ENCODE assay signal across 8 mouse cellular contexts in the genomic region with DNA sequence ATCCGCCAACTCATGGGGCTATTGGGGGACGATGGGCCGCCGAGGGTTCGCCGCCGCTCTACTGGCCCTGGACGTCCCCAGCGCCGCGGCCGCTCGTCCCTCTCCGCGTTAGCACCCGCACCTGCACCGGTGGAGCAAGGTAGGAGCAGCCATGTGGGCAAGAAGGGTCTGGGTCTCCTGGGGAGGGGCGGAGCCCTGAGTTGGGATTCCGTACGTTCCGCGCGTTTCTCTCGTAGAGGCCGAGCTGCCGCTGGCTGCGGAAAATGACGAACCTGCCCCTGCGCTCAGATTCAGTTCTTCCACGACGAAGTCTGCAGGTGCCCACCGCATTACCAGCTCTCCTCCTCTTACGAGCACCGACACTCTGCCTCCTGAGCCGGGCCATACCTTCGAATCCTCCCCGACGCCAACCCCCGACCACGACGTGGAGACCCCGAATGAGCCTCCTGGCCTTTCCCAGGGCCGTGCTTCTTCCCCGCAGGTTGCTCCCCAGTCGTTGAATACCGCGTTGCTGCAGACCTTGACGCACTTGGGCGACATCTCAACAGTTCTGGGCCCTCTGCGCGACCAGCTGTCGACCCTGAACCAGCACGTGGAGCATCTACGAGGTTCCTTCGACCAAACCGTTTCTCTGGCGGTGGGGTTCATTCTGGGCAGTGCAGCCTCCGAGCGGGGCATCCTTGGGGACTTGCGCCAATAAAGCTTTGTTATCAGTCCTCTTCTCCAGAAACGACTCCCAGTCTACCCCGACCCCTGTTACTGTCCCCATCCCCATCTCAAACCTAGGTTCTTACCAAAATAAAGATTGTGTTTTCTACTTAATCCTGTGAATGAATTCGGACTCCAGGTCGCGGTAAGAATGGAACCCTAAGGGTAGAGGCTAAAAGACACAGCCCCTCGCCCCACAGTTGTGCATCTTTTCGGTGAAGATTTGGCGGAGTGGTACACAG. TPM values are rescaled to one million over a fixed set of nuclear protein-coding genes. Genes with fewer than 3 reads are reported as not detected.
DNase-seq lines count a peak whose midpoint lies in the region; ATAC-seq and TF ChIP-seq lines count a peak whose summit lies in the region.

No protein-coding gene starts in this region.

- H3K4me2 ChIP-seq in embryonic facial prominence, embryonic 12.5 days (replicated peaks): peak overlapping the region; percentile 56
- peak overlapping the region; percentile 45 for H3K4me2 ChIP-seq in limb, embryonic 11.5 days (ENCODE audit: low read depth, severe bottlenecking)
- H3K4me2 ChIP-seq in neural tube, embryonic 15.5 days: peak overlapping the region; percentile 57

- no peak overlapping the region for H3K27ac ChIP-seq in layer of hippocampus, adult 2 months
- H3K27ac ChIP-seq in embryonic facial prominence, embryonic 12.5 days: no peak overlapping the region
- no peak overlapping the region for H3K27ac ChIP-seq in limb, embryonic 11.5 days (replicated peaks; ENCODE audit: low read depth, low read length)
- H3K27ac ChIP-seq in neural tube, embryonic 15.5 days (replicated peaks): no peak overlapping the region

- H3K27me3 ChIP-seq in embryonic facial prominence, embryonic 12.5 days: peaks cover 87% of the 10 kb centered on the region
- peaks cover 70% of the 10 kb centered on the region for H3K27me3 ChIP-seq in limb, embryonic 11.5 days (ENCODE audit: control insufficient read depth, insufficient read depth, low read length)
- H3K27me3 ChIP-seq in neural tube, embryonic 15.5 days (replicated peaks): peaks cover 92% of the 10 kb centered on the region

- DNase-seq in layer of hippocampus, adult 2 months (ENCODE audit: low spot score in 2 of 2): no peak
- no peak for DNase-seq in layer of hippocampus, adult 9-10 months (ENCODE audit: low spot score)
- peak; percentile 51 for DNase-seq in limb, embryonic 11.5 days (ENCODE audit: low spot score)
- no peak for DNase-seq in left cerebral cortex, postnatal 25 days (ENCODE audit: low spot score in 2 of 2)
- no peak for DNase-seq in right cerebral cortex, postnatal 14 days
- DNase-seq in gastrocnemius, adult 8-10 months (ENCODE audit: low spot score in 2 of 2): no peak

- H3K9ac ChIP-seq in embryonic facial prominence, embryonic 12.5 days: 0 out of 2 replicates have a peak overlapping the region, but pooled peaks have one; percentile 15
- H3K9ac ChIP-seq in limb, embryonic 11.5 days (ENCODE audit: low read length): no peak overlapping the region
- no peak overlapping the region for H3K9ac ChIP-seq in neural tube, embryonic 15.5 days (replicated peaks)

- WGBS in embryonic facial prominence, embryonic 12.5 days: 3% methylated on average over 68 of the region's 68 CpGs
- WGBS in limb, embryonic 11.5 days: 3% methylated on average over 65 of the region's 68 CpGs
- 3% methylated on average over 68 of the region's 68 CpGs for WGBS in neural tube, embryonic 15.5 days

- H3K36me3 ChIP-seq in embryonic facial prominence, embryonic 12.5 days: no peaks in the 10 kb centered on the region
- no peaks in the 10 kb centered on the region for H3K36me3 ChIP-seq in limb, embryonic 11.5 days (ENCODE audit: control insufficient read depth, insufficient read depth, low read length)
- no peaks in the 10 kb centered on the region for H3K36me3 ChIP-seq in neural tube, embryonic 15.5 days

- intact Hi-C loops in left cerebral cortex, postnatal 25 days (cut with DNase I): no loop called here

- 0 out of 2 replicates have a peak, but pooled peaks have one; percentile 17 for ATAC-seq in embryonic facial prominence, embryonic 12.5 days (ENCODE audit: insufficient number of reproducible peaks, insufficient read depth, low FRiP score, low TSS enrichment)
- ATAC-seq in limb, embryonic 11.5 days (ENCODE audit: insufficient number of reproducible peaks, low FRiP score, low TSS enrichment, low read depth): 0 out of 2 replicates have a peak, but pooled peaks have one; percentile 8
- no peak for ATAC-seq in neural tube, embryonic 15.5 days (ENCODE audit: low FRiP score)

- peak overlapping the region; percentile 18; the same call in 1 of the 2 replicates for H3K4me3 ChIP-seq in layer of hippocampus, adult 2 months
- H3K4me3 ChIP-seq in embryonic facial prominence, embryonic 12.5 days: peak overlapping the region; percentile 34
- H3K4me3 ChIP-seq in limb, embryonic 11.5 days (ENCODE audit: low read depth, low read length): peak overlapping the region; percentile 24; the same call in 1 of the 2 replicates
- peak overlapping the region; percentile 33 for H3K4me3 ChIP-seq in neural tube, embryonic 15.5 days (replicated peaks)

- no peaks in the 10 kb centered on the region for H3K9me3 ChIP-seq in embryonic facial prominence, embryonic 12.5 days
- H3K9me3 ChIP-seq in limb, embryonic 11.5 days (ENCODE audit: control insufficient read depth, low read length): no peaks in the 10 kb centered on the region
- H3K9me3 ChIP-seq in neural tube, embryonic 15.5 days (replicated peaks): no peaks in the 10 kb centered on the region

- no peak for TF ChIP-seq CTCF in layer of hippocampus, adult 2 months (conservative IDR thresholded peaks at IDR 0.05)

- H3K4me1 ChIP-seq in embryonic facial prominence, embryonic 12.5 days: peaks cover 8% of the 10 kb centered on the region; the same call in 1 of the 2 replicates
- 0 out of 2 replicates have a peak, but pooled peaks cover 2% of the 10 kb centered on the region for H3K4me1 ChIP-seq in limb, embryonic 11.5 days (ENCODE audit: control insufficient read depth, insufficient read depth, low read length)
- H3K4me1 ChIP-seq in neural tube, embryonic 15.5 days: peaks cover 17% of the 10 kb centered on the region

RNA-seq across cellular contexts. Expression of a gene that starts 1.0 kb away (rescaled TPM):
- not detected for total RNA-seq in layer of hippocampus, adult 2 months (2021)
- polyA plus RNA-seq in embryonic facial prominence, embryonic 12.5 days (2016; fragmentation: Nextera tagmentation; extraction: Ambion mirVana): 0.22 TPM in 1 of 2 replicates, not detected in the other
- polyA plus RNA-seq in limb, embryonic 11.5 days (2014; fragmentation: Nextera tagmentation; extraction: Ambion mirVana): 0.35 TPM in 1 of 2 replicates, not detected in the other
- 1.6 TPM in 1 of 2 replicates, not detected in the other for polyA plus RNA-seq in neural tube, embryonic 15.5 days (2015; fragmentation: Nextera tagmentation; extraction: Ambion mirVana)
- total RNA-seq in left cerebral cortex, postnatal 25 days (2021): not detected
- not detected for total RNA-seq in gastrocnemius, adult 8-10 months (2022)

RNA-seq across cellular contexts. Expression of a gene that starts 34.0 kb away (rescaled TPM):
- 1 to 10 TPM; 1.3 to 1.5 TPM for total RNA-seq in layer of hippocampus, adult 2 months (2021)
- polyA plus RNA-seq in embryonic facial prominence, embryonic 12.5 days (2016; fragmentation: Nextera tagmentation; extraction: Ambion mirVana): 0.14 and 0.92 TPM in 2 replicates
- polyA plus RNA-seq in limb, embryonic 11.5 days (2014; fragmentation: Nextera tagmentation; extraction: Ambion mirVana): 0.27 and 0.31 TPM in 2 replicates
- 0.82 and 1.2 TPM in 2 replicates for polyA plus RNA-seq in neural tube, embryonic 15.5 days (2015; fragmentation: Nextera tagmentation; extraction: Ambion mirVana)
- 1 to 10 TPM in 1 of 2 experiments, under 1 TPM in 1; 0.96 to 1.1 TPM for total RNA-seq in left cerebral cortex, postnatal 25 days (2021)
- not detected for total RNA-seq in gastrocnemius, adult 8-10 months (2022)

RNA-seq across cellular contexts. Expression of a gene that starts 47.8 kb away (rescaled TPM):
- total RNA-seq in layer of hippocampus, adult 2 months (2021): 1 to 10 TPM; 3.4 to 6.0 TPM
- 2.3 and 2.8 TPM in 2 replicates for polyA plus RNA-seq in embryonic facial prominence, embryonic 12.5 days (2016; fragmentation: Nextera tagmentation; extraction: Ambion mirVana)
- polyA plus RNA-seq in limb, embryonic 11.5 days (2014; fragmentation: Nextera tagmentation; extraction: Ambion mirVana): 1.9 and 2.1 TPM in 2 replicates
- polyA plus RNA-seq in neural tube, embryonic 15.5 days (2015; fragmentation: Nextera tagmentation; extraction: Ambion mirVana): 2.8 and 3.2 TPM in 2 replicates
- total RNA-seq in left cerebral cortex, postnatal 25 days (2021): 1 to 10 TPM; 2.6 to 2.7 TPM
- total RNA-seq in gastrocnemius, adult 8-10 months (2022): under 1 TPM in 3 of 4 experiments, not detected in 1; 0.22 to 0.54 (median 0.39) TPM

RNA-seq across cellular contexts. Expression of a gene that starts 50.1 kb away (rescaled TPM):
- 10 to 100 TPM; 80.3 to 87.0 TPM for total RNA-seq in layer of hippocampus, adult 2 months (2021)
- 0.15 and 0.28 TPM in 2 replicates for polyA plus RNA-seq in embryonic facial prominence, embryonic 12.5 days (2016; fragmentation: Nextera tagmentation; extraction: Ambion mirVana)
- 0.06 TPM in 1 of 2 replicates, not detected in the other for polyA plus RNA-seq in limb, embryonic 11.5 days (2014; fragmentation: Nextera tagmentation; extraction: Ambion mirVana)
- polyA plus RNA-seq in neural tube, embryonic 15.5 days (2015; fragmentation: Nextera tagmentation; extraction: Ambion mirVana): 12.5 and 15.5 TPM in 2 replicates
- 10 to 100 TPM; 54.4 to 58.6 TPM for total RNA-seq in left cerebral cortex, postnatal 25 days (2021)
- total RNA-seq in gastrocnemius, adult 8-10 months (2022): under 1 TPM in 1 of 4 experiments, not detected in 3; 0.07 TPM
